Mouse (Mus musculus): ENCODE results near the gene Zfhx3. TPM values are rescaled to one million over a fixed set of nuclear protein-coding genes. Genes with fewer than 3 reads are reported as not detected.

Zfhx3 gene
- polyA plus RNA-seq, 1 experiment from 2014 or later, result 15.7 TPM

GRCm38 (mm10) chr8:107978247-107978646, 35.8 kb downstream of the Zfhx3 start:
- H3K9me3 ChIP-seq (ENCODE audit: control insufficient read depth, low read length), result no peaks in the 10 kb centered on the region
- H3K27ac ChIP-seq (ENCODE audit: low read depth), result no peak overlapping the region
- H3K4me1 ChIP-seq (replicated peaks; ENCODE audit: control insufficient read depth, insufficient read depth, low read length), result no peaks in the 10 kb centered on the region
- ATAC-seq (replicated peaks; ENCODE audit: low FRiP score, low TSS enrichment, low read depth) (no peak), DNase-seq (ENCODE audit: low spot score) (no peak)
- H3K4me3 ChIP-seq (ENCODE audit: low read depth, low read length), result no peak overlapping the region
- no peak overlapping the region for H3K4me2 ChIP-seq (ENCODE audit: low read length)
- H3K36me3 ChIP-seq (ENCODE audit: control insufficient read depth, insufficient read depth, low read length), result no peaks in the 10 kb centered on the region
- no peak overlapping the region for H3K9ac ChIP-seq (ENCODE audit: low read length)
- no peaks in the 10 kb centered on the region for H3K27me3 ChIP-seq (replicated peaks; ENCODE audit: control insufficient read depth, insufficient read depth, low read length)
- WGBS, result 92% methylated on average over 1 of the region's 1 CpGs

GRCm38 (mm10) chr8:107980618-107981017, 38.2 kb downstream of the Zfhx3 start:
- DNase-seq (ENCODE audit: low spot score), result no peak

DNA sequence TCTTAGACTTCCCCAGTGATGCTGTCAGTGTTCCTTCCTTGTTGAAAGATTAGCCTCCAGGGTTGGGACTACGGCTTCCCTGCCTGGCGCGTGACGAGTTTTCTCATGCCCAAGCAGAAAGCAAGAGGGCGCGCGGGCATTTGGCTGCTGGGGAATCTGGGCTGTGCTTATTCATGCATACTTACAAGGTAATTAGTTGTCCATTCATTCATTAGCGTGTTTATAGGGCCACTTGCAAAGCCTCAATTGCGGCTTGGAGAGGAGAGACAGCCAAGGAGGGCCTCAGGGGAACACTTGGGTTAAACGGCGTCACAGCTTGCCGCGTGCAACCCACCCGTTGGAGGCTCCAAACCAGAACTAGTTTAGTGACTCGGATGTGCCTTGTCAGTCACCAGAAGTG, 44.2 kb downstream of the Zfhx3 start:
- no peak overlapping the region for H3K27ac ChIP-seq (ENCODE audit: low read depth)
- 82% methylated on average over 15 of the region's 15 CpGs for WGBS
- no peaks in the 10 kb centered on the region for H3K9me3 ChIP-seq (ENCODE audit: control insufficient read depth, low read length)

More at GRCm38 (mm10) chr8:107980618-107981017, 38.2 kb downstream of the Zfhx3 start:
- ATAC-seq (replicated peaks; ENCODE audit: low FRiP score, low TSS enrichment, low read depth), result no peak
- no peak overlapping the region for H3K9ac ChIP-seq (ENCODE audit: low read length)
- no peak overlapping the region for H3K27ac ChIP-seq (ENCODE audit: low read depth)
- H3K4me1 ChIP-seq (replicated peaks; ENCODE audit: control insufficient read depth, insufficient read depth, low read length), result no peaks in the 10 kb centered on the region
- no peaks in the 10 kb centered on the region for H3K9me3 ChIP-seq (ENCODE audit: control insufficient read depth, low read length)
- 45% methylated on average over 10 of the region's 10 CpGs for WGBS
- H3K4me2 ChIP-seq (ENCODE audit: low read length), result no peak overlapping the region
- H3K4me3 ChIP-seq (ENCODE audit: low read depth, low read length), result no peak overlapping the region
- no peaks in the 10 kb centered on the region for H3K36me3 ChIP-seq (ENCODE audit: control insufficient read depth, insufficient read depth, low read length)
- H3K27me3 ChIP-seq (replicated peaks; ENCODE audit: control insufficient read depth, insufficient read depth, low read length), result no peaks in the 10 kb centered on the region

DNA sequence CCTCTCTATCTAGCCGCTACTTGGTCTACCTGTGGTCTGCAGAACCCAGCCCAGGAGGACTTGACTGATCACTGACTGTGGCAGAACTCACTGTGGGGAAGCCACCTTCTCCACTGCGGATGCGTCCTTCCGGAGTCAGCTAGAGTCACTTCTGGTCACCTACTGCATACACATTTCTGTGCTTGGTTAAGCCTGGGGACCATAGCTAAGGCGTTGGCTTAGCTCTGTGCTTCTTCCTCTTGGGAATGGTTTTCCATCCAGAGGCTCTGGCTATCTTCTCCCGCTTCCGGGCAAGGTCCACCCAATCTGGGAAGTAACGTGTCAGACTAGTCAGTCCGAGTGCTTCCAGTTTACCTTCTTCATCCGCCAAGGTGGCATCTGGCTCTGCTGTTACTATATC, 56.4 kb downstream of the Zfhx3 start:
- Histone ChIP-seq H3K9me3 (ENCODE audit: control insufficient read depth, low read length) (no peaks in the 10 kb centered on the region), H3K4me3 (ENCODE audit: low read depth, low read length) (no peak overlapping the region), H3K9ac (ENCODE audit: low read length) (no peak overlapping the region), H3K4me2 (ENCODE audit: low read length) (no peak overlapping the region), H3K27me3 (replicated peaks; ENCODE audit: control insufficient read depth, insufficient read depth, low read length) (no peaks in the 10 kb centered on the region), H3K36me3 (ENCODE audit: control insufficient read depth, insufficient read depth, low read length) (no peaks in the 10 kb centered on the region), H3K27ac (ENCODE audit: low read depth) (no peak overlapping the region), H3K4me1 (replicated peaks; ENCODE audit: control insufficient read depth, insufficient read depth, low read length) (no peaks in the 10 kb centered on the region)
- DNase-seq (ENCODE audit: low spot score) (no peak), ATAC-seq (replicated peaks; ENCODE audit: low FRiP score, low TSS enrichment, low read depth) (no peak)
- 75% methylated on average over 10 of the region's 10 CpGs for WGBS

More for the DNA sequence above, 44.2 kb downstream of the Zfhx3 start:
- ATAC-seq (replicated peaks; ENCODE audit: low FRiP score, low TSS enrichment, low read depth), result no peak
- H3K9ac ChIP-seq (ENCODE audit: low read length), result no peak overlapping the region
- no peak overlapping the region for H3K4me3 ChIP-seq (ENCODE audit: low read depth, low read length)
- H3K27me3 ChIP-seq (replicated peaks; ENCODE audit: control insufficient read depth, insufficient read depth, low read length), result no peaks in the 10 kb centered on the region
- no peak for DNase-seq (ENCODE audit: low spot score)
- H3K36me3 ChIP-seq (ENCODE audit: control insufficient read depth, insufficient read depth, low read length), result no peaks in the 10 kb centered on the region
- H3K4me1 ChIP-seq (replicated peaks; ENCODE audit: control insufficient read depth, insufficient read depth, low read length), result no peaks in the 10 kb centered on the region
- no peak overlapping the region for H3K4me2 ChIP-seq (ENCODE audit: low read length)

- Histone ChIP-seq H3K36me3 (ENCODE audit: control insufficient read depth, insufficient read depth, low read length) (no peaks in the 10 kb centered on the region), H3K27ac (ENCODE audit: low read depth) (no peak overlapping the region), H3K9ac (ENCODE audit: low read length) (no peak overlapping the region), H3K4me1 (replicated peaks; ENCODE audit: control insufficient read depth, insufficient read depth, low read length) (no peaks in the 10 kb centered on the region), H3K27me3 (replicated peaks; ENCODE audit: control insufficient read depth, insufficient read depth, low read length) (no peaks in the 10 kb centered on the region), H3K9me3 (ENCODE audit: control insufficient read depth, low read length) (no peaks in the 10 kb centered on the region), H3K4me2 (ENCODE audit: low read length) (no peak overlapping the region), H3K4me3 (ENCODE audit: low read depth, low read length) (no peak overlapping the region)
- WGBS, result 78% methylated on average over 11 of the region's 11 CpGs
- DNase-seq (ENCODE audit: low spot score) (no peak), ATAC-seq (replicated peaks; ENCODE audit: low FRiP score, low TSS enrichment, low read depth) (no peak)
Measured at GRCm38 (mm10) chr8:108011516-108011915, 69.1 kb downstream of the Zfhx3 start.

- no peak overlapping the region for H3K9ac ChIP-seq (ENCODE audit: low read length)
- no peak for DNase-seq (ENCODE audit: low spot score)
- WGBS, result 69% methylated on average over 5 of the region's 5 CpGs
- H3K36me3 ChIP-seq (ENCODE audit: control insufficient read depth, insufficient read depth, low read length), result no peaks in the 10 kb centered on the region
- no peak for ATAC-seq (replicated peaks; ENCODE audit: low FRiP score, low TSS enrichment, low read depth)
- H3K4me1 ChIP-seq (replicated peaks; ENCODE audit: control insufficient read depth, insufficient read depth, low read length), result no peaks in the 10 kb centered on the region
- no peaks in the 10 kb centered on the region for H3K9me3 ChIP-seq (ENCODE audit: control insufficient read depth, low read length)
- no peaks in the 10 kb centered on the region for H3K27me3 ChIP-seq (replicated peaks; ENCODE audit: control insufficient read depth, insufficient read depth, low read length)
- H3K27ac ChIP-seq (ENCODE audit: low read depth), result no peak overlapping the region
- H3K4me3 ChIP-seq (ENCODE audit: low read depth, low read length), result no peak overlapping the region
- no peak overlapping the region for H3K4me2 ChIP-seq (ENCODE audit: low read length)
Measured at GRCm38 (mm10) chr8:108017727-108018126, 75.3 kb downstream of the Zfhx3 start.

DNA sequence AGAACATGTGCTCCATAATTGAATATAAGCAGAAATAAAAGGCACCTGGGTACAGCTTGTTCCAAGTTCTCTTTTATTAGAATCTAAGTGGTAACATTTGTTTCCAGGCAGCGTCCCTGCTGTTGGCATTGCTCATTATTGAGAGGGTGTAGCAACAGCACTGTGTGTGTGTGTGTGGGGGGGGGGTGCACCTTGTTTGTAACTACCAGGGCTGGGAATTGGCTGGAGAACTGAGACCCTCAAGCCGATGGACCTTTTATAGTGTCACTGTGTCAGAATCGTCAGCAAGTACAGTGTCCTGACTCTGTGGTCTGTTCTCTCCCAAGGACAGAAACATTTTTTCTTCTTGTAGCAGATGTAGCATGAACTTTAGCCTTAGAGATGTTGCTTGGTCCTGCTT, 77.2 kb downstream of the Zfhx3 start:
- no peaks in the 10 kb centered on the region for H3K9me3 ChIP-seq (ENCODE audit: control insufficient read depth, low read length)
- no peaks in the 10 kb centered on the region for H3K27me3 ChIP-seq (replicated peaks; ENCODE audit: control insufficient read depth, insufficient read depth, low read length)
- 72% methylated on average over 3 of the region's 3 CpGs for whole genome bisulfite sequencing
- H3K9ac ChIP-seq (ENCODE audit: low read length), result no peak overlapping the region
- DNase-seq (ENCODE audit: low spot score) (no peak), ATAC-seq (replicated peaks; ENCODE audit: low FRiP score, low TSS enrichment, low read depth) (no peak)
- no peak overlapping the region for H3K27ac ChIP-seq (ENCODE audit: low read depth)
- H3K4me3 ChIP-seq (ENCODE audit: low read depth, low read length), result no peak overlapping the region
- no peaks in the 10 kb centered on the region for H3K36me3 ChIP-seq (ENCODE audit: control insufficient read depth, insufficient read depth, low read length)
- no peak overlapping the region for H3K4me2 ChIP-seq (ENCODE audit: low read length)
- no peaks in the 10 kb centered on the region for H3K4me1 ChIP-seq (replicated peaks; ENCODE audit: control insufficient read depth, insufficient read depth, low read length)

- Histone ChIP-seq H3K27me3 (replicated peaks; ENCODE audit: control insufficient read depth, insufficient read depth, low read length) (no peaks in the 10 kb centered on the region), H3K9ac (ENCODE audit: low read length) (no peak overlapping the region), H3K4me1 (replicated peaks; ENCODE audit: control insufficient read depth, insufficient read depth, low read length) (peaks cover 8% of the 10 kb centered on the region; the same call in 1 of the 2 replicates), H3K9me3 (ENCODE audit: control insufficient read depth, low read length) (no peaks in the 10 kb centered on the region), H3K27ac (ENCODE audit: low read depth) (no peak overlapping the region), H3K4me3 (ENCODE audit: low read depth, low read length) (no peak overlapping the region), H3K4me2 (ENCODE audit: low read length) (no peak overlapping the region), H3K36me3 (ENCODE audit: control insufficient read depth, insufficient read depth, low read length) (no peaks in the 10 kb centered on the region)
- ATAC-seq (replicated peaks; ENCODE audit: low FRiP score, low TSS enrichment, low read depth) (no peak), DNase-seq (ENCODE audit: low spot score) (no peak)
- 54% methylated on average over 4 of the region's 4 CpGs for WGBS
Measured at GRCm38 (mm10) chr8:108022404-108022803, 80.0 kb downstream of the Zfhx3 start.

DNA sequence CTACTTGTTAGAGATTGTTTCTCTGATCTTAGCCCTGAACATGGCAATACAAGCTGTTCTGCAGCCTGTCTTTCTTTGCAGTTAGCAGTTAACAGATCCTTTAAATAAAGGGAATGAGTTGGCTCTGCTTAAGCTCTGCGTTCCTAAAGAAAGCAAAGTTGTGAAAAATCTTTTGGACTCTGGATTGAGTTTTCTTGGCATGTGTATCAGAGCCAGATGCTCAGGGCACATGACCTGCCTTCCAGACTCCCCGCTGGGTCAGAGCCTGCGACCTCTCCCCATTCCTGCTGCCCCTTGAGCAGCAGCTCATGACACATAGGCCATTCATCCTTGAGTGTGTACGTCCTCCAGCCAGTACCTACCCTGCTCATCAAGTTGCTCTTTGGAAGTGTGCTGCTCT, 81.9 kb downstream of the Zfhx3 start:
- H3K27ac ChIP-seq (ENCODE audit: low read depth), result no peak overlapping the region
- H3K4me3 ChIP-seq (ENCODE audit: low read depth, low read length), result no peak overlapping the region
- WGBS, result 32% methylated on average over 4 of the region's 4 CpGs
- peaks cover 15% of the 10 kb centered on the region for H3K4me1 ChIP-seq (replicated peaks; ENCODE audit: control insufficient read depth, insufficient read depth, low read length)
- ATAC-seq (replicated peaks; ENCODE audit: low FRiP score, low TSS enrichment, low read depth) (no peak), DNase-seq (ENCODE audit: low spot score) (no peak)
- no peaks in the 10 kb centered on the region for H3K9me3 ChIP-seq (ENCODE audit: control insufficient read depth, low read length)
- H3K4me2 ChIP-seq (ENCODE audit: low read length), result no peak overlapping the region
- H3K9ac ChIP-seq (ENCODE audit: low read length), result no peak overlapping the region
- no peaks in the 10 kb centered on the region for H3K27me3 ChIP-seq (replicated peaks; ENCODE audit: control insufficient read depth, insufficient read depth, low read length)
- no peaks in the 10 kb centered on the region for H3K36me3 ChIP-seq (ENCODE audit: control insufficient read depth, insufficient read depth, low read length)
